Mouse (Mus musculus): ENCODE measurements at regions not wholly inside any gene's neighbourhood (a gene's known extent, or its start where the extent isn't known, plus 50 kb on each side); places are given as distances from the start of the nearest gene placed in this dataset.

DNA sequence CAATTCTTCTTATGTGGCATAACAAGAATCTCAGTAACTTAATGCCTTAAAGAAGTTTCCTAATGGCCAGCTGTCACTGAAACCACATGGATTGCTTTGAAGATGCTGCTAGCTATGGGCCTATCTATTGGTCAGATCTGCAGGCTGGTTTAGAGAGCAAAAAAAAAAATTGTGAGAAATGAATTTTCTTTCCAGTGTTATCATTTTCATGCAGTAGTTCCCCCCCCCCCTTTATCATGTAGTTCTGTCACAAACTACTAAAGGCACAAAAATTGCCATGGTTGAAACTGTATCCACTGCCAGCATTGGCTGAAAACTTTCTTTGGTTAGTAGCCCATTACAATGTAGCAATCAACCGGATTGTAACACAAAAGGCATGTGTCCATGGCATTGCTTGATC is 487.6 kb downstream of the Olfm4 start:
- DNase-seq: no peak
- intact Hi-C loops (cut with DNase I): no loop called here

DNA sequence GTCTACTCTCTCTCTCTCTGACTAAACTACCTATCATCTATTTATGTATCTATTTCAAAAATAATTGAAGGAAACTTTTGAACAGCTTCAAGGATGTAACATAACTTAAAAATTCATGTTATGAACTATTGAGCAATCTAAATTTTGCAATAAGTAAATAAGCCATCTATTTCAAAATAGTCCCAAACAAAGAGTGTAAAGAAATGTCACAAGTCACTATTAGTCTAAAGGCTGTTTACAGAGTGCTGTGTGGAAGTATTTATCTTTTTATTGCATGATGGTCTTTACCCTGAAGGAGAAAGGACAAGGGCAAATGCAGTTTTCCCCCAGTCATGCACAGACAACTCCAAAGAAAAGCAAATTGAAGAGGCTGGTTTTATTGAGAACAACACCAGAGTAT is 496.0 kb downstream of the Olfm4 start:
- no peak for DNase-seq
- intact Hi-C loops (cut with DNase I): no loop called here

DNA sequence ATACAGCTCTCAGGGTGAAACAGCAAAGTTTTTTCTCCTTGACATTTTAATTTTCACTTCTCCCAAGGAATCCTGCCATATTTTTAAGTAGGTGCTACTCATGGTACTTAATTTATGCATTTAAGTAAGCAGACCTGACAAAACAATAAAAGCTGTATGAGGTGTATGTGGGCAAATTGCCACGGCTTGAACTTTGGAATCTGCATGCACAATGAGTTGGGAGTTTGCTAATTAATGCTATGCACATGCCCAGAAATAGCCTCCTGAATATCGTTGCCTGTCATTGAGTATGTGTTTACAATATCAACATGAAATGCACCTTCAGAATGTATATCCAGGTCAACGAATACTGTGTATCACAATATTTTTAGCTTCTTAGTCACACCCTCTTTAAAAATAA is 498.9 kb downstream of the Olfm4 start:
- DNase-seq: no peak
- intact Hi-C loops (cut with DNase I): no loop called here

DNA sequence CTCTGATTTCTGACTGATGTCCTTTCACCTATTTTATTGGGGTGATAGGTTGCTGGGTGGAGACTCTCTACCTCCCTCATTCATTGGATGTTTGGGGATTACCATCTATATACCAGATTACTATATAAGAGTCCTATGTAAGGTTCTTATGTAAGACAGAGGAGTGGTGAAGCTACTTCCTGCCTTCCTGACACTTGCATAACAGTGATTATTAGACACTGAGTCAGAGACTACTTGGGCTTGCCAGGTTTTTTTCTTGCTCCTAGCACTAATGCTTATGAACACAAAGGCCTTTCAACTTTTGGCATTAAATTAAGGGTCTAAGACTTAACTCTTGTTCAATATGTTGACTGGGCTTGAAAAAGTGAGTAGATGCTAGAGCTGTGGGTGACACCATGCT is 500.4 kb downstream of the Olfm4 start:
- intact Hi-C loops (cut with DNase I): no loop called here
- no peak for DNase-seq

DNA sequence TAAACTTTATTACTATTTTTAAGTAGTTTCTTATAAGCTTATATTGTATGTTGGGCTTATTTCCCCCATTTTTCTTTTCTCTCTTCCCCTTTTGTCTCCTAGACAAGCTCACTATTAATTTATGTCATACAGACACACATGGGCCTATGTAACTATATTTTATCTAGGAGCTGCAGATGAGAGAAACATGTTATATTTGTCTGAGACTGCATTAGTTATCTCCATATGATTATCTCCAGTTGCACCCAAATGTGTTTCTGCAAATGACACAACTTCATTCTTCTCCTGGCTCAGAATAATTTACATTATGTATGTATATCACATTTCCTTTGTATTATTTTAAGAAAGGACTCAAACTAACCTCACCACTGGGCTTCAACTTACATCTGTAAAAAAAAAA is 501.3 kb downstream of the Olfm4 start:
- no peak for DNase-seq
- intact Hi-C loops (cut with DNase I): no loop called here

DNA sequence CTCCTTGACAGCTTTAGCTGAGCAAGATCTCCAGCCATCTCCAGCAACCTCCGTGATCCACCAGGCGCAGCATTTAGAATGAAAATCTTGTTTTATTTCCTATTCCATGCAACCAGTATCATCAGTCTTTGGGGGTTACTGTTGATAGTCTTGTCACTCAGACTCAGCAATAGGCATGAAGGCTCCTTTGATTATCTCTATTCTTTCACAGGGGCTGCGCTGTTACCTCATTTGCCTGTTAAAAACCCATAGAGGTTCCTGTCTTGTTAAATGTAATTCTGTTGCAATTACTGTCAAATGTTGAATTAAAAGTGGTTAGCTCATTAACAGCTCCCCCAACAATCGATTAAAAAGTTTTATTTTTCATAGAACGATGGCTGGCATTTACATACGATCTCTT is 502.7 kb downstream of the Olfm4 start:
- intact Hi-C loops (cut with DNase I): no loop called here
- no peak for DNase-seq

DNA sequence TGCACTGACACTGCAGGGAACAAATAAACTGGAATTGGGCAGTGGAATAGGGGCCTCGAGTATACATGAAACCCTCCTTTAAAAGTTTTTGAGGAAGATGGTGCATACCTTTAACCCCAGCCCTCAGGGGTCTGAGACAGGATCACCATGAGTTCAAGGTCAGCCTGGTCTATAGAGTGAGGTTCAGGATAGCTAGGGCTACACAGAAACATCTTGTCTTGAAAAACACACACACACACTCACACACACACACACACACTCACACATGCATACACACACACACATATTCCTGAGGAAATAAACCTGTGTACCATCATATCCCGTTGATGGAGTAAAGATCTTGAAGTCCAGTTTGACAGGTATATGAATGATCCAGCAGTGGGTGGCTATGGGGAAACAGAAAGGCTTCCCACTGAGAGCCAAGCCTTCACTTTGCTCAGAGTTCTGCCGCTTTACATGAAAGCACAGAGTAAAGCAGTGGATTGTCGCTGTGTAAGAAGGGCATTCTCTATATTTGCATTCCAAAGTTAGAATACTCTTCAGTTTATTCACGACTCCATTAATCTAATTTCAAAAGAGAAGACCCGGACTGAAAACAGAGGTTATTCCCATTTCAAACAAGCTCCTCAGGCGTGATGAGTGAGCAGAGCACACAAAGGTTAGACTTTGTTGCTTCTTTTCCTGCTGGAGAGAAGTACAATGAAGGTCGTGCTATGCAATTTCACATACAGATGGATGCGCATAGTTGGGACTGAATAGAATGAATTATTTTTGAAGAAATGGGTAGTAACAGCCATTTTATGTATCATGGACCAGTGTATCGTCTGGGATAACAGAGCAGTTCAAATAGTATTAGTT is 508.4 kb downstream of the Olfm4 start:
- intact Hi-C loops (cut with DNase I): no loop called here
- no peak for DNase-seq

DNA sequence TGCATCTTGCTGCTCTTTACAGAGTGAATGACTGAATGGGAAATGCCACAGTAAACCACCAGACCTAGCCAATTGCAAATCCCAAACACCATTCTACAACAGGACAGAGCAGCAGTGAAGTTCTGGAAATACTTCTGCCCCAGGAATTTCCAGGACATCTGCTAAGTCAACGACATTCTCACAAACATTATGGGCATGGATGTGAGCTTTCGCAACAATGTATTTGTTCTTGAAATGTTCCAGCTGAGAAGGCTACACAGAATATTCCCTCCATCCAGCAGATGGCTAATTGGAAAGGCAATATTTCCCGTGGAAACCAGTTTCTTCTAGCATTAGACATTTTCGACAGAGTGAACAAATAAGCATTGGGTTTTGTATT is 509.0 kb downstream of the Olfm4 start:
- DNase-seq: no peak
- intact Hi-C loops (cut with DNase I): no loop called here

DNA sequence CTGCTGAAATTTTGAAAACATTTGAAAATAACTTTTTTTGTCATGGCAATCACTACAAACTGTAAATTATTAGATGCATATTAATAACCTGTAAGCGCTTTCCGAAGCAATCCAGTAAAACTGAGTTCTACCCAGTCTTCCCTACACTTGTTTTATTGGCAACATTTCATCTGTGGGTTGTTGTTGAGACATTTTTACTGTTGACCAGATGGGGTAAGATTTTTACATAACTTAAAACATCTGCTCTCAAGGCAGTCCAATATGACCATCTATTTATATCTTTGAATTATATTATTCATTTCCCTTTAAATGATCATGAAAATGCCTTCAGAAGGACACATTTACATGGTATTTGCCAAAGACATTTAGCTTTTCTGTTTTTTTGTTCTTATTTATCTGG is 520.5 kb downstream of the Olfm4 start:
- intact Hi-C loops (cut with DNase I): no loop called here
- no peak for DNase-seq

DNA sequence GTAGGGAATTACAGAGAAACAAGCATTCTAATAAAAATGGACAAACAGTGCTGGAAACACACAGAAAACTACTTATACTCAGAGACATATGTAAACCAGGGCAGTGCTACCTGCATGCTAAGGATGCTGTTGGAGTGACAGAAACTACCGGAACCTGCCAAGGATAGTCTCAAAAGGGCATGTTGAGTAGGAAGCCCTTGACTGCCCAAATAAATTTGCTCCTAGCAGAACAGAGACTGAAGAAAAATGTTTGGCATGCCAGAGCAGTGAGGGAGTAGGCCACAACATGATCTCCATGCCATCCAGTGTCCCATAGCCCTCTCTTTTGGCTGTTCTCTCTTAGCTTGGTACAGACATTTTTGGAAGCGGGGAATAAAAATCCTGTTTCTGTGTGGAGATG is 532.7 kb downstream of the Olfm4 start:
- intact Hi-C loops (cut with DNase I): no loop called here
- DNase-seq: no peak

DNA sequence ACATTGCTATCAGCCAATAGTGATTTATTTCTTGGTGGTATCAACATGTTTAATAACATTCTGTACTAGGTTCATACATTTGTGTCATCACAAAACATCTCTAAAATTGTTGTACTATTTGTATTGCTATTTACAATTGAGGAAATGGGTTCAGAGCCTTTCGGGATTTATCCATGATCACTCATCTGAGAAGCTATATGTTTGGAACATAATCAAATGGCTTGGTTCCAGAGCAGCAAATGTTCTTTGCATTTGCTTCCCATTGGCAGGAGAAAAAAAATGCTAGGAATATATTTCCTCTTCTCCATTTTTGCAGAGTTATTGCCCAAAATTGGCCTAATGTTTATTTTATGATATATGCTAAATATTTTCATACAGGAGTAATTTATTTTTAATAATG is 537.3 kb downstream of the Olfm4 start:
- intact Hi-C loops (cut with DNase I): no loop called here
- DNase-seq: no peak

DNA sequence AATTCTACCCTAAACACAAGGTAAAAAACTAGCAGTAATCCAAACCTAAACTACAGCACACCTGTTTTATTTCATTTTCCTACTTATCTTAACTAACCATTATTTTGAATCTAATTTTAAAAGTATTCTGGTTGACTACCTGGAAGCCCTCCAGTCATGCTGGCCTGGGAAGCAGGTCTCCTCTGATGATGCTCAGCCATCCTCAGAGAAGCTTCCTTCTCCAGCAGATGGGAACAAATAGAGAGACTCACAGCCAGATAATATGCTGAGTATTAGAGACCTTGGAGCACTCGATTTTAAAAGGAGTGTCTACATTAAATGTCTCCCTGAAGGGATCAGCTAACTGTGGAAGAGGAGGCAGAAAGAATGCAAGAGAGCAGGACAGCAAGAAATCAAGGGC is 537.8 kb downstream of the Olfm4 start:
- no peak for DNase-seq
- intact Hi-C loops (cut with DNase I): no loop called here

DNA sequence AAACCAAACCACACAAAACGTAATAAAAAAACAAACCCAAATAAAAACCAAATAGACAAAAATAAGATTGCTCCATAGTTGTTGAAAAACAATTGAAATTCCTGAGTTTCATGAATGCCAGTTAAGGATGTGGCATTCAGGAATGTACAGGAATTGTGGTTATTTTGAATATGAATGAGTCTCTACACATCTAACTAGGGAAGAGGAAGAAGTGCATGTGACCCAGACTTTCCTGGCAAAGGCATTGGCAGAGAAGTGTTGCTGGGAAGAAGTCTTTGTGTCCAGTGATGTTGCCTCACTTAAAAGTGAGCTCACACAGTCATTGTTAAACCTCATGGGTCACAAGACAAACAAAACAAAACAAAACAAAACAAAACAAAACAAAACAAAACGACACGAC is 538.7 kb downstream of the Olfm4 start:
- no peak for DNase-seq
- intact Hi-C loops (cut with DNase I): no loop called here

DNA sequence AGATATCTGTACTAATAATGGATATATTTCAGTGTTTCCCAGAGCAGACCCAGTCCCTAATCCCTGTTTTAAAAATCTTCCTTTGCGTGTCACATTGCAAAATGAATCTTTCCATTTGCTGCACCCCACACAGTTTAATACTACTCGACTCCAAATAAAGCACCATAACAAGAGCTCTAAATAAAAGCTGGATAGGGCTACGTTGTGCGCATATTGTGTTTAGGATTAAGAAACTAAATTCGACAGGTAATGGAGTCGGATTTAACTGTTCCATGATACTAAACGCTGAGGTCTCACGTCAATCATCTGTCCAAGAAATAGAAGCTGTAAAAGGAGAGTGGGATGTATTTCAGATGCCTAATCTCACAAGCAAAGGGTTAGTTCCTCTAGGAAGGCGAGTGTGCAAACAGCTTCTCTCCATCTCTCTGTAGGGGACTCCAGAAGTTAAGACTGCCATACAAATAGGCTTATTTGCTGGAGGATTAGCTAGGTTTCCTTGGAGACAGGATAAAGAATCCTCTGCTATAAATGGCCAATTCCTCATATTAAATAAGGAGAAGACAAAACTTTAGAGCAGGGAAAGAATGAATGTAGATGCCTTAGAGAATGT is 544.6 kb downstream of the Olfm4 start:
- DNase-seq: no peak
- intact Hi-C loops (cut with DNase I): no loop called here

DNA sequence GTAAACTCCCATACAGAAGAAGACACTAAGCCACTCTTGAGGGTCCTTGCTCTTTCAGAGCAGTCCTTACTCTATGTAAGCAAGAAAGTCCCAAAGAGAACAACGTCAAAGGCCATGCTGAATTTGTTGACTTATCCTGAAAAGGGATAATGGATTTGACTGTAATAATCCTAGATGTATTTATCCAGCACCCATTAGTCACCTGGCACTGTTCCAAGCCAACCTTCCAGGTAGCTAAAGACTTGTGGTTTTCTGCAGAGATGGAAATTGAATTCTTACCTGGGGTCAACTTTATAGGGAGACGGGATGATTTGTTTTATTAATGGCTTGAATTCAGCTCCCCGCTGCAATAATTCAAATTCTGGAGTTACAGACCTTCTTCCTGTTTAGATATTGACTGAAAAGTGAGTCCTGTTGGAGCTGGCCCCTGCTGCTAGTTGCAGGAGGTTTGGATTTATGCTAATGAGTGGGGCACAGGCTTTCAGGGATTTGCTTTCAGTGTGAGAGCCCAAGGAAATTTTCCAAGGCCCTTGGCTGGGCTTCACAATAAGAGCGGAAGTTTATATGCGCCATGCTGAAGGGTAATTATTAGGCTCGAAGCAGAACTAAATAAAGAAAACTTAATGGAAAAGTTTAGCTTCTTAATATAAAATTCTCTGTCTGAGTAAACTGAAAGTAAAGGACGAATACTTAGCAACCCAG is 552.3 kb downstream of the Olfm4 start:
- intact Hi-C loops (cut with DNase I): no loop called here
- DNase-seq: no peak

DNA sequence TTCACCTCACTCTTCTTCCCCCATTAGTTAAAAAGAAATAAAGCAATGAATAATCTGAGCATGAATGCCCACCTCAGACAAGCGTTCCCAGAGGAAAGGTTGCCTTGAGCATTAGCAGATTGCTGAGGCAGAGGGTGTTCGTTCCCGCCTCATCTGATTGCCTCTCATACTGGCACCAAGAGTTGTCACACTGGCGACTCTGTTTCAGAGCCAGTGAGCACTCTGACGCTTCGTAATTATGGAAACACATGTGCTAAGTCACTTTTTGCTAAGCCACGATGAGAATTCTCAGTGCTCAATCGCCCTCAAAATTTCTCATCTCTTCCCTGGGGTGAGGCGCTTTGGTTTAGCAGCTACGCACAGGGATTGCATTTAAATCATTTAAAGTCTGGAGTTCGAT is 576.1 kb downstream of the Olfm4 start:
- intact Hi-C loops (cut with DNase I): no loop called here
- no peak for DNase-seq

All from heart, postnatal 14 days (tissue).